Mouse (Mus musculus): Measurements from ENCODE around the gene Olig2.
"Not testable (repeated sequence)": the region's sequence is repeated elsewhere in the genome, so short reads cannot be mapped to it uniquely, and the experiment has no call there.

Olig2 gene

GRCm38 (mm10) chr16:91226883-91227759, 1.9 kb downstream of the Olig2 start:
- DNase-seq: no peak

DNA sequence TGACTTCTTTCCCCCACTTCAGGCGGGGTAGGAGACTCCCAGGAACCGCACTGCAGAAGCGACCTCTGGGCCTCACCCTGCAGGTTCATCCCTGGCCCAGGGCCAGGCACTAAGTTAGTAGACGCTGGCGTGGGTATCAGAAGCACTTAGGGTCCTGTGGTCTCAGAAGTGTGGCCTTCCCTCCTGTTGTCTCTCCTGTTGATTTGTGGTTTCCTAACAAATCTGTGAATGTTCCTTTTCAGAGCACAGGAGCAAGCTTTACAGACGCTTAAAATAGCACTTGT, 2.4 kb downstream of the Olig2 start:
- no peak for DNase-seq

DNA sequence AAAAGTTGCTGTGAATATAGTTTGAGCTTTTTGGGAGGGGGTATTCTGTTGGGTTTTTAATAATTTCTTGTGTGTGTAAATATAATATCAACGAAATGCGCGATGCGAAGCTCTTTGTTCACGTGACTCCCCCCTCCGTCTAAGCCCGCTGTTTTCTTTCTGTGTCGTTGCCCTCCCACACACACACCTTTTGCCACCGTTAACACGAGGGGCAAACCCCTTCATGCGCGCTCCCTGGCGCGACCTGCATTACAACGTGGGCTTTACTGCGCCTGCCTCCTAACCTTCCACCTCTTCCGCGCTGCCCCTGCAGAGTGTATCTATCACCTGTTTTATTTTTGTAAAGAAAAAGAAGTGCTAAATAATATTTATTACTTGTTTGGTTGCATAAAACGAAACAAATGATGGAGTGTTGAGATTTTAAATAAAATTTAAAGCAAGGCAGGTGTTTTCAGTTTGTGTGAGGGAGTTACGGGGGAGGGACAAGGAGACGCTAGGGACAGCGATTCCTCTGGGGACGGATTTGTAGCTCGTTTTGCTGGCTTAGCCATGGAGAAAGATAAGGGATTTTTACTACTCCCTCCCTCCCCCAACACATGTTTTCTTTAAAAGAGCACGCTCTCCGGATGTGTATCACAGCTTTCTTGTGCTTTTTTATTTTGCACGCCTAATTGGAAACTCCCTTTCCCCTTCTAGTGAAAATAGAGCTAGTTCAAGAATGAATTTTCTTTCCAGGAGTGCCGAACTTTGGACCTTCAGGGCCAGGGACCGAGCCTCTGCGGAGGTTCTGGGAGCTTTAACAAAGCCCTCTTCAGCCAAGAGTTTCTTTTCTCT, 3.2 kb downstream of the Olig2 start:
- no peak for DNase-seq

- no peak for DNase-seq
Measured at GRCm38 (mm10) chr16:91229072-91229348, 3.8 kb downstream of the Olig2 start.

DNA sequence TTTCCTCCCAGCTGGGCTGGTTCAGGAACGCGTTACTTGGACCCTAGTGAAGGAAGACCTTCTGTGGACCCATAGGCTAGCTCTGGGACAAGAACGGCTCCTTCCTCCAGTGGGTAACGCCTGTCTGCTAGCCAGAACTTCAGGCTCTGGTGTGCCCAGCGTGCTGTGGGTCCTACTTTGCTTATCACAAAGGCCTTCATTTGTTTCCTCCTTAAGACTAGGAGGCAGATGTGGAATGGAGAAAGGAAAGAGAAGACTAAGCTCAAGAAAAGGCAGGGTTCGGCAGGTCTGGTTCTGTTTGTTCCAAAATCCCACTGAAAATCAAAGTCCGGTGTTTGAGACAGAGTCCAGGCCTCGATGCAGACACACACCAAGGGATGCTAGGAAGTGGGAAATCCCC, 4.4 kb downstream of the Olig2 start:
- DNase-seq: no peak

- no peak for DNase-seq
Measured at GRCm38 (mm10) chr16:91231781-91232469, 6.7 kb downstream of the Olig2 start.

- DNase-seq: no peak
Measured at GRCm38 (mm10) chr16:91232470-91233240, 7.4 kb downstream of the Olig2 start.

GRCm38 (mm10) chr16:91233241-91233944, 8.1 kb downstream of the Olig2 start:
- DNase-seq: no peak

GRCm38 (mm10) chr16:91239024-91239423, 13.8 kb downstream of the Olig2 start:
- no peak for DNase-seq

DNA sequence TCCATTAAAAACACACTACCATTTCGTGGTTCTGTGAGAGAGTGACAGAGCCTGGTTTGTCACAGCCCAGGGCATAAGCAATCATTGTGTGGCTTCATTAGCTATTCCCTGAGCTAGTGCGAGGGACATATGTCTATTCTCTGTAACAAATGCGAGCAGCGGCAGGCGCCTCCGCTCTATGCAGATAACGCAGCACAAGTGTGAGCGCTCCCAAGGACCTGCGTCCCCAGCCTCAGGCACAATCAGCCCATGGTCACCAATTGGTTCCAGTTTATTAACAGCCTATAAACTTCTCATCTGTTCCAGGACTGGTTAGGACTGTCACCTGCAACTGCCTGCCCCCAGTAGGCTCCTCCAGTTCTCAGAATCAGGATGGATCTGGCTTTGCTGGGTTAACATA, 21.0 kb downstream of the Olig2 start:
- DNase-seq: no peak

- not testable (repeated sequence) for DNase-seq
Measured at GRCm38 (mm10) chr16:91255419-91256164, 30.3 kb downstream of the Olig2 start.

DNA sequence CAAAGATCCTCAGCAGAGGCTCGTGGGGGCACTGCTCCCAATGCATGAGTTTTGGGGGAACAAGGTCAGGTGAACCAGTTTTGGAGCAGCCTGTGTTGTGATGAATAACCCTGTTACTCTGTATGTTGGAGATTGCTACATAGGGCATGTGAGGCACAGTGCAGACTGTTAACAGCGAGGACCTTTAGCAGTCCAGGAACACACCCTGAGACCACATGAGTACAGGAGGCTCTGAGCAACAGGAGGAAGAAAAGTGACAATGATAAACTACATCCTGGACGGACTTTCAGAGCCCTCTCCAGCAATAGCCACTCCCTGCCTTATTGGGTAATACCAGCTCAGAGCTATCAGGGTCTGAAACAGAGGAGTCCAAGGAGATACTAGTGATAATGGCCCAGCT, 33.7 kb downstream of the Olig2 start:
- DNase-seq: no peak

DNA sequence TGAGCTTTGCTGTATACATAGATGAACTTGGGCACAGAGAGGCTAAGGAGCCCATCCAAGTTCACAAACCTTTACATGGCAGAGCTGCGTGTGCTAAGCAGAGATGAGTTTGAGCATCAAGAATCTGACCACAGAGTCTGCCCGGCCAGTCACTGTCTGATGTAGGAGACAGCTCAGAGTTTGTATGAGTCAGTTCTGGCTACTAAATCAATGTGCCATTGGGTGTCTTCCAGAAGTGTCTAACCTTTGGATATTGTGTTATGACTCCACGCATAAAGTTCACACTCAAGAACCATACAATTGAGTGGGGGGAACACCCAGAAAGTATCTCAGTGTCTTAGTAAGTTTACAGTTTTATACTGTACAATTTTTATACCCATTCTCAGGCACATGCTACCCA, 35.6 kb downstream of the Olig2 start:
- no peak for DNase-seq

GRCm38 (mm10) chr16:91262467-91263220, 37.4 kb downstream of the Olig2 start:
- no peak for DNase-seq

DNA sequence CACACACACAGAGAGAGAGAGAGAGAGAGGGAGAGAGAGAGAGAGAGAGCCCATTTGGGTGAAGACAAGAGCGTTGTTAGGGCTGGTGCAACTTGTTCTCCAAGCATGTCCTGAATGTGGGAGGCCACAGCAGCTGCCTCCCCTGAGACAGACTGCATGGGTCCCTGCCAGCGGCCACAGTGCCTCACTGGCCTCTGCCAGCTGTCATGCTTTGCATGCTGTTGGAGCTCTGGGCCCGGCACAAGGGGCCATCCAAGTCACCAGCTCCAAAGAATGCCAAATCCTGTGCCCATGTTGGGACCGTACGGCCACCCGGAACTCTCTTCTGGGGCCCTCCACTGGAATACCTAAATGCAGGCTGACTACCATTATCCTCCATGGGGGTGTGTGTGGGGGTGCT, 40.7 kb downstream of the Olig2 start:
- DNase-seq: peak; percentile 17

GRCm38 (mm10) chr16:91268724-91269452, 43.6 kb downstream of the Olig2 start:
- peak; percentile 9 for DNase-seq

GRCm38 (mm10) chr16:91269468-91270211, 44.4 kb downstream of the Olig2 start, which contains the start of gene Olig1:
Olig1 (plus strand) TSS chr16:91269772.
- DNase-seq: peak; percentile 39

DNA sequence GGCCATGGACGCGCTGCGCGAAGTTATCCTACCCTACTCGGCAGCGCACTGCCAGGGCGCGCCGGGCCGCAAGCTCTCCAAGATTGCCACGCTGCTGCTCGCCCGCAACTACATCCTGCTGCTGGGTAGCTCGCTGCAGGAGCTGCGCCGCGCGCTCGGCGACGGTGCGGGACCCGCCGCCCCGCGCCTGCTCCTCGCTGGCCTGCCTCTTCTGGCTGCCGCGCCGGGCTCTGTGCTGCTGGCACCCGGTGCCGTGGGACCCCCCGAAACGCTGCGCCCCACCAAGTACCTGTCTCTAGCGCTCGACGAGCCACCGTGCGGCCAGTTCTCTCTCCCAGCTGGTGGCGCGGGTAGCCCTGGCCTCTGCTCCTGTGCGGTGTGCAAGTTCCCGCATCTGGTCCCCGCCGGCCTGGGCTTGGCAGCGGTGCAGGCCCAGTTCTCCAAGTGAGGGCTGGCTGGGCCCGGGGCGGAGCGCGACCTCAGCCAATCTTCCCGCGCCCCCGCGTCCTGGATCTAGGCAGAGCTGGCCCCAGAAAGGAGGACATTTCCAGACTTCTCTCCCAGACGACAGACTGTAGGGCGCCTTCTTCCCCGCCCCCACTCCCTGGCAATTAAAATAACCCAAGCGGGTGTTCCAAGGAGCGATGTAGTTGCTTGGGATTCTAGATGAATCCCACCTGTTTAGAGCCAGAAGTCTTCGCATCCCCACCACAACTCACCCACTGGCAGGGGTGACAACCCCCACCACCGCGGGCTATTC, 45.1 kb downstream of the Olig2 start:
- DNase-seq: peak; percentile 9

All from kidney, postnatal 10 days (tissue).